Mouse (Mus musculus): ENCODE measurements around the gene Agbl1. TPM values are rescaled to one million over a fixed set of nuclear protein-coding genes. Genes with fewer than 3 reads are reported as not detected.

The Agbl1 gene
- polyA plus RNA-seq, 1 experiment = not detected

- no peak overlapping the region for H3K4me3 ChIP-seq (ENCODE audit: insufficient read depth, low read length)
- H3K4me1 ChIP-seq (ENCODE audit: control insufficient read depth, insufficient read depth, low read length) = no peaks in the 10 kb centered on the region
- no peak overlapping the region for H3K27ac ChIP-seq (ENCODE audit: insufficient read depth, low read length)
- TF ChIP-seq CTCF (IDR thresholded peaks at IDR 0.05; ENCODE audit: borderline replicate concordance, insufficient read depth, low read length) (no peak), POLR2A (IDR thresholded peaks at IDR 0.05; ENCODE audit: low read depth, low read length) (no peak)
Measured at GRCm38 (mm10) chr7:77148820-77149219, 919.1 kb downstream of the Agbl1 start.

- no peak overlapping the region for H3K4me3 ChIP-seq (ENCODE audit: insufficient read depth, low read length)
- TF ChIP-seq CTCF (IDR thresholded peaks at IDR 0.05; ENCODE audit: borderline replicate concordance, insufficient read depth, low read length) (no peak), POLR2A (IDR thresholded peaks at IDR 0.05; ENCODE audit: low read depth, low read length) (no peak)
- no peak overlapping the region for H3K27ac ChIP-seq (ENCODE audit: insufficient read depth, low read length)
- H3K4me1 ChIP-seq (ENCODE audit: control insufficient read depth, insufficient read depth, low read length) = no peaks in the 10 kb centered on the region
Measured at GRCm38 (mm10) chr7:77149846-77150245, 920.2 kb downstream of the Agbl1 start.

- Histone ChIP-seq H3K4me3 (ENCODE audit: insufficient read depth, low read length) (no peak overlapping the region), H3K27ac (ENCODE audit: insufficient read depth, low read length) (no peak overlapping the region), H3K4me1 (ENCODE audit: control insufficient read depth, insufficient read depth, low read length) (no peaks in the 10 kb centered on the region)
- TF ChIP-seq CTCF (IDR thresholded peaks at IDR 0.05; ENCODE audit: borderline replicate concordance, insufficient read depth, low read length) = no peak
- TF ChIP-seq POLR2A (IDR thresholded peaks at IDR 0.05; ENCODE audit: low read depth, low read length) = no peak
Measured at GRCm38 (mm10) chr7:77152393-77152792, 922.7 kb downstream of the Agbl1 start.

- Histone ChIP-seq H3K4me1 (ENCODE audit: control insufficient read depth, insufficient read depth, low read length) (no peaks in the 10 kb centered on the region), H3K27ac (ENCODE audit: insufficient read depth, low read length) (no peak overlapping the region), H3K4me3 (ENCODE audit: insufficient read depth, low read length) (no peak overlapping the region)
- TF ChIP-seq CTCF (IDR thresholded peaks at IDR 0.05; ENCODE audit: borderline replicate concordance, insufficient read depth, low read length) = no peak
- TF ChIP-seq POLR2A (IDR thresholded peaks at IDR 0.05; ENCODE audit: low read depth, low read length) = no peak
Measured at GRCm38 (mm10) chr7:77152909-77153308, 923.2 kb downstream of the Agbl1 start.

GRCm38 (mm10) chr7:77164921-77165320 lies 935.2 kb downstream of the Agbl1 start:
- no peak overlapping the region for H3K4me3 ChIP-seq (ENCODE audit: insufficient read depth, low read length)
- H3K27ac ChIP-seq (ENCODE audit: insufficient read depth, low read length) = no peak overlapping the region
- no peaks in the 10 kb centered on the region for H3K4me1 ChIP-seq (ENCODE audit: control insufficient read depth, insufficient read depth, low read length)
- TF ChIP-seq POLR2A (IDR thresholded peaks at IDR 0.05; ENCODE audit: low read depth, low read length) (no peak), CTCF (IDR thresholded peaks at IDR 0.05; ENCODE audit: borderline replicate concordance, insufficient read depth, low read length) (no peak)

All from embryonic fibroblast, embryonic 13.5 days (primary cell).